Mouse (Mus musculus) thymus, postnatal 14 days (tissue): ENCODE measurements around the gene Mcoln2.

Source experiments
- DNase-seq: peaks from one replicate; pipeline ENCODE4 v3.0.0; 2021

The Mcoln2 gene

DNA sequence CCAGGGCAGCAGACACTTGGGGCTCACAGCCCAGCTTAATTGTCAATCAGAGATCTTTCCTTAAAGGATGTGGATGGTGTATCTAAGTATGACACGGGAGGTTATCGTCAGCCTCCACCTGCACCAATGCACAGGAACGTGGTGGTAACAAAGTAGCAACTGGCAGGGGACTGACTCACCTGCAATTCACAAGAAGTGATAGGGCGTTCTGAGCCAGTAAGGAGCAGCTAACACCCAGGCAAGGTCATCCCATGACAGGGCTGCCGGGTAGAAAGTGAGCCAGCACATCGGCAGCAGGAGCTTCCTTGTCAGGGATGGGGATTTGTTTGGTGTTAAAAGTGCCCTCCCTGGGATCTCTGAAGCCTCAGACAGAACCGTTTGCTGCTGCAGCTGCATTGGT is 83.1 kb downstream of the Mcoln2 start:
- no peak for DNase-seq

DNA sequence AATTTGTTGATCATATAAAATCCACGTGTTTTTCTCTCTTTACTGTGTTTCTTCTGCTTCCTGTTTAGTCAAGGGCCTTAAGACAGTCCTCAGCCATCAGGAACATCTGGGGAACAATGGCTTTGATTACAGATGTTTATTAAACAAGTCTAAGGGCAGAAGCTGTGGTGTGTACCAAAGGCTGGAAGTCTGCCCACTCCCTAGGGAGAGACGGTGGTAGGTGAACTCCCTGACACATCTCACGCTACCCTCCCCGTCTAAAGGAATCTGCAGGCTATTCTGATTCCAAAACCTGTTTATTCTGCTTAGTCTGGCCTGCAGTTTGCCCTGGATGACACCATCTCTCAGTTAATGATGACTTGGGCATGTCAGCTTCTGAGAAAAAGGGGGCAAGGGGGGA is 84.1 kb downstream of the Mcoln2 start:
- no peak for DNase-seq

DNA sequence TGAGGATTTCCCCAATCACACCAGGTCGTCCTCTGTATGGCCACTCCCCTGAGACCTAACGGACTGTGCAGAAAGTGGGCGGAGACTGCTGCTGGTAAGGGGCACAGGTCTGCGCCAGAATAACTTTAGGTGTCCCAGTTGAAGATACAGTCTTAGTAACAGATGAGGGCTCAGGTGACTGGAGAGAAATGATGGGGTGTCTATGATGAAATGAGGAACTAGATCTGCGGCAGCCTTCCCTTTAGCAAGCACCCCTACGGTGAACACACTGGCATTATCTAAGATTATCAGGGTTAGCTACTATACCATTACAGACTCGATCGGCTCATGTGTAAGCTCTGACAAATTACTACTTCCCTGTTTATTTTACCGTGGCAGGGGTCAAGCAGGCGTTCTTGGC is 84.9 kb downstream of the Mcoln2 start:
- no peak for DNase-seq

DNA sequence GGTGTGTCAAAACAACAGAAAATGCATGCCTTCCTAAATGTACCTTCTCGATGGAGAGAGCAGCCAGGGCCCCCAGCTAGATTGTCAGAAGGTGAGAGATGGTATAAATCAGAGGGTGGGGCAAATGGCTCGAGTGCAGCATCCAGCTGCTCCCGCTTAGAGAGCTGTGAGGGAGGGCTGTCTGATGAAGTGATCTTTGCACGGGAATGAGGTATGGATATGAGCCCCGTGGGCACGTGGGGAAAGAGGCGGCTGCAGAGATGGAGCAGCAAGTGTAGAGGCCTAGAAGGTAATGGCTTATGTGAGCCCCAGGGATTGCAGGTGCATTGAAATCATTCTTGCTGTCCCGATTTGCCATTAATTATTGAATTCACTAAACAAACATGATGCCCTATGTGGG is 86.6 kb downstream of the Mcoln2 start:
- no peak for DNase-seq

DNA sequence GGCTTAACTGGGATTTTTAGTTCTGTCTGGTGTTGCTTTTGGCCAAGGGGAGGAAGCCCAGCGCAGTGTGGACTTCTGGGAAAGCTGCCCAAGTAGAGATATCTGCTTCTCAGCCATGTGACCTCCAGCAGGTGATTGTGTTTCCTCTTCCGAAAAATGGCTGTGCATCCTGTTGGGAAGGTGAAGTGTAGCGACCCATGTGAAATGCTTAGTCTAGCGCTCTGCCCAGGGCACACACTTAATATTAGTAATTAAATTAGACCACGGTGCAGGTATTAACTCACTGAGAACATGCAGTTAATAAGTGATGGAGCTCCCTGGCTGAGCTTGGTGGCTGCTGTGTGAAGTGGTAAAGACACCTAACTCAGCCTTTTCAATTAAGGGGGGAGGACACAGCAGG is 88.0 kb downstream of the Mcoln2 start:
- DNase-seq = no peak

DNA sequence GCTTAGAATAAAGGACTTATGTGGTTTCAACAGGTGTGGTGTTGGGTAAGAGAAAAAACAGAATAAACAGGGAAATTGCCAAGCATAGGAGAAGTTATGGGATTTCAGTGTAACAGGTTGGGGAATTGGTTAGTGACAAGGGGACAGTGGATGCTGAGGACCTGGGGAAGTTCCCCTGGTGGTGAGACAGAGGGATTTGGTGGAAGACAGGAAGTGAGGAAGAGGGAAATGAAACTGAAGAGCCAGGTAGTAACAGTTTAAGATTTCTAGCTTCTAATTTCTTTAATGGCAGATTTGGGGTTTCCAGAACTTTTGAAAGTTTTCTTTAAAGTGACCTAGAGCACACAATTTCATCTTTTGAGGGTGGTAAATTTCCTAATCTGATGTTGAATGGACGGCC is 95.0 kb downstream of the Mcoln2 start:
- DNase-seq = no peak
